Mouse (Mus musculus) small intestine, adult 2 months (tissue): Measurements from ENCODE around the gene Panx1.

ENCODE experiments used
- CTCF ChIP-seq: fragments of 200-500 bp; IDR thresholded peaks from 2 replicates; pipeline ENCODE4 v1.5.1; 2012; ENCODE audit warnings: low read depth, mild to moderate bottlenecking, control low read depth, inconsistent platforms, low read length, moderate library complexity, mixed read lengths; ENCODE audit not compliant: insufficient replicate concordance, insufficient read length; ENCODE audit errors: extremely low read depth
- POLR2A ChIP-seq: fragments of 200-500 bp; IDR thresholded peaks from 2 replicates; pipeline ENCODE4 v1.6.1; 2012; ENCODE audit warnings: low read depth, mild to moderate bottlenecking, control low read depth, inconsistent platforms, low read length, moderate library complexity

DNA sequence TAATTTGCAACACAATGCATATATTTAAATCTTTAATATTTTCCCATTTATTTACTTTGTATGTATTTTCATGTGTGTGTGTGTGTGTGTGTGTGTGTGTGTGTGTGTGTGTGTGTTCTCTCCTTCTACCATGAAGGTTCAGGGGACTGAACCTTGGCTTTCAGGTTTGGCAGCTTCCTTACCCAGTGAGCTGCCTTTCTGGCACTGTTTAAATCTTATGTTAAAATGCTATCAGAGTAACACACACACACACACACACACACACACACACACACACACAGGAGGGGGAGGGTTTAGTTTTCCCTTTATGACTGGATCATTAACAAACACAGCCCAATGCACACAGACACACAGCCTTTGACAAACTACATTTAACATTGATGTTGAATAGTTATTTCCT lies 8.0 kb downstream of the Panx1 start:
- TF ChIP-seq CTCF (no peak), POLR2A (no peak)
